Mouse (Mus musculus) lung, postnatal 0 days (tissue): ENCODE data around the gene Errfi1.

Source experiments
- CTCF ChIP-seq: IDR thresholded peaks from 2 replicates; pipeline ENCODE4 v1.5.1; 2016; ENCODE audit warnings: antibody characterized with exemption, mild to moderate bottlenecking
- EP300 ChIP-seq: IDR thresholded peaks from 2 replicates; pipeline ENCODE4 v1.6.1; 2016; ENCODE audit warnings: antibody characterized with exemption, mild to moderate bottlenecking, control low read depth

DNA sequence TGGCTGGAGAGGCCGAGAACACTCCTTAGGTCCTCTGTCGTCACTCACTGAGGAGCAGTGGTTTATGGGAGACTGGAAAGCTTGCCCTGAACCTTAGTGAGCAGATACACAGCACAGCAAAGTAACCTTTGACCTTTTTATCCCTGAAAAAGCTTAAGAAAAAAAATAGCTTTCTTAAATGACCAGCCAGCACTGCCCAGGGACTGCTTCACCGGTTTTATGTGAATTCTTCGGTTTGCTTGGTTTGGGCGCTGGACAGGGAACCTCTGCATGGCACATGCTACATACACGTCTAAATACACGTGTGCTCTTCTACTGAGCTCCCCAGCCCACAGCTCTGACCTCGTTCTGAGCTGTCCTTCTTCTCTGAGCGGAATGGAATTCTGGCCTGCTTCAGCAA, 31.1 kb upstream of the Errfi1 start:
- no peak for TF ChIP-seq EP300
- TF ChIP-seq CTCF = no peak
